Comparison of ENCODE assay signal across 8 mouse cellular contexts in the genomic region with DNA sequence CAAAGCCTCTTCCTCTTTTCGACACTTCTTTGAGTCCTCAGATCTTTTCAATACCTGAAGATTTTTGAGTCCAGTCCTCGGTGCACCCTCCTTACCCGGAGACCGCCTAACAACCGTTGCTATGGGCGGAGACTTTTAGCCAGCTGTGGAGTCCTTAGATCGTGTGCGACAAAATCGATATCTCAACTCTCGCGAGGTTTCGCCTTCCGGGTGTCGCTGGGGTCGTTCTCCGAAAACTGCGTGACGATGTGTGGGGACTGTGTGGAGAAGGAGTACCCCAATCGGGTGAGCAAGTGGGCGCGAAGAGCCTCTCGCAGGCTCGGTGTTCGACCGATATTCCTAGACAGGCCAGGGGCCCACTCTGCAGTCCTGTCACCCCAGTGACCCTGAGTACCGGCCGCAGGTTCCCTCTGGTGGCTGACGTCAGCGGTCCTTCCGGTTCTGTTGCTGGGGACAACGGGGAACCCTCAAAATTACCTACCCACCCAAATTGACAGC. TPM values are rescaled to one million over a fixed set of nuclear protein-coding genes. Genes with fewer than 3 reads are reported as not detected.
DNase-seq lines count a peak whose midpoint lies in the region; ATAC-seq lines count a peak whose summit lies in the region.

TSS of gene Churc1 (plus strand) at position 185 of the 498 bp plus-strand sequence.
TSS of gene Fntb (plus strand) at position 236 of the 498 bp plus-strand sequence.

- peak within 1 kb of the TSS; percentile 84 for H3K9ac ChIP-seq in hindbrain, embryonic 13.5 days

- H3K9me3 ChIP-seq in hindbrain, embryonic 13.5 days, result no peaks in the 10 kb centered on the region

- peak within 1 kb of the TSS; percentile 88 for H3K27ac ChIP-seq in hindbrain, embryonic 13.5 days

- H3K27me3 ChIP-seq in hindbrain, embryonic 13.5 days, result no peaks in the 10 kb centered on the region

- H3K4me1 ChIP-seq in hindbrain, embryonic 13.5 days (replicated peaks), result peaks cover 13% of the 10 kb centered on the region

- DNase-seq in NIH3T3 (ENCODE audit: low read depth), result peak; percentile 97
- DNase-seq in cerebellum, postnatal 10 days, result peak; percentile 94 to 95
- DNase-seq in frontal cortex, postnatal 14 days (ENCODE audit: low spot score in 2 of 2), result peak; percentile 80 to 82
- peak; percentile 76 to 82 for DNase-seq in layer of hippocampus, postnatal 25 days (ENCODE audit: extremely low spot score in 1 of 2, low spot score in 1 of 2)
- peak; percentile 96 for DNase-seq in lung, postnatal 25 days (ENCODE audit: low spot score)
- peak; percentile 95 for DNase-seq in retina, embryonic 14.5 days (ENCODE audit: low spot score)
- DNase-seq in thymus, postnatal 4 days, result peak; percentile 97

- no peaks in the 10 kb centered on the region for H3K36me3 ChIP-seq in hindbrain, embryonic 13.5 days

- H3K4me2 ChIP-seq in hindbrain, embryonic 13.5 days, result peak within 1 kb of the TSS; percentile 66

- peak within 1 kb of the TSS; percentile 63 for H3K4me3 ChIP-seq in hindbrain, embryonic 13.5 days

- WGBS in hindbrain, embryonic 13.5 days, result under 1% methylated on average over 31 of the region's 31 CpGs

- peak; percentile 97 for ATAC-seq in hindbrain, embryonic 13.5 days (ENCODE audit: low FRiP score)

RNA-seq across cellular contexts. Expression of gene Churc1, which starts in this region (rescaled TPM):
- polyA plus RNA-seq in hindbrain, embryonic 13.5 days (2015; fragmentation: Nextera tagmentation; extraction: Ambion mirVana), result 144 and 152 TPM in 2 replicates
- total RNA-seq in layer of hippocampus, postnatal 25 days (2021), result 10 to 100 TPM; 38.0 to 39.8 TPM

RNA-seq across cellular contexts. Expression of gene Fntb, which starts in this region (rescaled TPM):
- 33.3 and 37.3 TPM in 2 replicates for polyA plus RNA-seq in hindbrain, embryonic 13.5 days (2015; fragmentation: Nextera tagmentation; extraction: Ambion mirVana)
- 10 to 100 TPM; 25.1 to 25.8 TPM for total RNA-seq in layer of hippocampus, postnatal 25 days (2021)

Comparison
In these comparisons a context has a peak if more than half of its experiments do, and no peak if none do; other contexts are left out.
1. Peak in every context shown above with its lines: DNase-seq, ATAC-seq, H3K4me3 ChIP-seq and H3K27ac ChIP-seq.